Mouse (Mus musculus) E14TG2a.4 (cell line): ENCODE measurements at regions not wholly inside any gene's neighbourhood (a gene's known extent, or its start where the extent isn't known, plus 50 kb on each side); places are given as distances from the start of the nearest gene placed in this dataset.

ENCODE experiments used
- CTCF ChIP-seq: conservative IDR thresholded peaks from 2 replicates; pipeline ENCODE4 v1.5.1; 2014; ENCODE audit warnings: low read length
- NANOG ChIP-seq: IDR thresholded peaks from 2 replicates; pipeline ENCODE4 v1.6.1; 2014; ENCODE audit warnings: borderline replicate concordance, low read length, mixed read lengths
- POU5F1 ChIP-seq: IDR thresholded peaks from 2 replicates; pipeline ENCODE4 v1.6.1; 2014; ENCODE audit warnings: low read length, borderline replicate concordance

- TF ChIP-seq CTCF = no peak
- TF ChIP-seq NANOG = no peak
- TF ChIP-seq POU5F1 = no peak
These were observed 438.5 kb upstream of the Pou3f3 start for GRCm38 (mm10) chr1:42256911-42257595.
